Mouse (Mus musculus): ENCODE measurements at regions not wholly inside any gene's neighbourhood (a gene's known extent, or its start where the extent isn't known, plus 50 kb on each side); places are given as distances from the start of the nearest gene placed in this dataset.
A peak's percentile ranks its signal among the peaks of the same experiment; 100 is the strongest.

- ATAC-seq (ENCODE audit: low TSS enrichment) = no peak
Measured at GRCm38 (mm10) chr2:157633286-157633685, 62.2 kb upstream of the Blcap start.

GRCm38 (mm10) chr2:157635670-157636069 lies 64.6 kb upstream of the Blcap start:
- ATAC-seq (ENCODE audit: low TSS enrichment) = peak; percentile 88

- ATAC-seq (ENCODE audit: low TSS enrichment) = no peak
Measured at GRCm38 (mm10) chr2:157640873-157641272, 69.8 kb upstream of the Blcap start.

GRCm38 (mm10) chr2:157663584-157664375 lies 73.4 kb upstream of the Ctnnbl1 start:
- ATAC-seq (ENCODE audit: low TSS enrichment) = no peak

GRCm38 (mm10) chr2:157664481-157664880 lies 72.7 kb upstream of the Ctnnbl1 start:
- no peak for ATAC-seq (ENCODE audit: low TSS enrichment)

- no peak for ATAC-seq (ENCODE audit: low TSS enrichment)
Measured at GRCm38 (mm10) chr2:157670191-157670590, 67.0 kb upstream of the Ctnnbl1 start.

- no peak for ATAC-seq (ENCODE audit: low TSS enrichment)
Measured at GRCm38 (mm10) chr2:157674906-157675305, 62.3 kb upstream of the Ctnnbl1 start.

- ATAC-seq (ENCODE audit: low TSS enrichment) = no peak
Measured at GRCm38 (mm10) chr2:157676396-157677176, 60.6 kb upstream of the Ctnnbl1 start.

GRCm38 (mm10) chr2:157677262-157677661 lies 59.9 kb upstream of the Ctnnbl1 start:
- ATAC-seq (ENCODE audit: low TSS enrichment) = no peak

- no peak for ATAC-seq (ENCODE audit: low TSS enrichment)
Measured at GRCm38 (mm10) chr2:157681931-157682330, 55.3 kb upstream of the Ctnnbl1 start.

All from frontal cortex, adult (tissue).